Mouse (Mus musculus) thymus, postnatal 0 days (tissue): Measurements from ENCODE around the gene Eef1akmt3. TPM values are rescaled to one million over a fixed set of nuclear protein-coding genes. Genes with fewer than 3 reads are reported as not detected.
A peak's percentile ranks its signal among the peaks of the same experiment; 100 is the strongest.

Experiments
- DNase-seq: peaks from one replicate; pipeline ENCODE4 v3.0.0-alpha.2; 2015; ENCODE audit warnings: low spot score
- polyA plus RNA-seq: library from polyadenylated mRNA; unstranded; fragments of >200 nt; fragmentation: Nextera tagmentation; extraction: Ambion mirVana; gene quantifications from 2 replicates; pipeline ENCODE4 v1.2.1, GENCODE M21; 2015

Eef1akmt3 gene
- polyA plus RNA-seq, 1 experiment from 2014 or later, result not detected

DNA sequence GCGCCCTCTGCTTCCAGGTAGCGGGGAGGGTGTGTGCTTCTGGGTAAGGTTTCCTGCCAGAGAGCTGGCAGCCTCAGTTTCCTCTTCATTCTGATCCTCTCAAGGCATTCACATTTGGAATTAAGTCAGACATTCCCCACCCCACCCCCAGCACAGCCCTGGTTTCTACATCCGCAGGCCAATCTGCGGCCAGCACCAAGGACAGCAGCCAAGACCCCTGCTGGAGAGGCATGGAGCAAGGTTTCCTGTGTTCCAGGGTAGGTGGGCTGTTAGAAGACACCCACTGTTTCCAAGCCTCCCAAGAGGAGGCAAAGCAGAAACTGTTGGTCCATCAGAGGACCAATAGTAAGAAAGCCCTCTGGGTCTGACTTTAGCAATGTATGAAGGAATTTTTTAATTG, 13.3 kb upstream of the Eef1akmt3 start:
- DNase-seq, result no peak

- no peak for DNase-seq
Measured at GRCm38 (mm10) chr10:127050119-127050474, 8.8 kb upstream of the Eef1akmt3 start.

DNA sequence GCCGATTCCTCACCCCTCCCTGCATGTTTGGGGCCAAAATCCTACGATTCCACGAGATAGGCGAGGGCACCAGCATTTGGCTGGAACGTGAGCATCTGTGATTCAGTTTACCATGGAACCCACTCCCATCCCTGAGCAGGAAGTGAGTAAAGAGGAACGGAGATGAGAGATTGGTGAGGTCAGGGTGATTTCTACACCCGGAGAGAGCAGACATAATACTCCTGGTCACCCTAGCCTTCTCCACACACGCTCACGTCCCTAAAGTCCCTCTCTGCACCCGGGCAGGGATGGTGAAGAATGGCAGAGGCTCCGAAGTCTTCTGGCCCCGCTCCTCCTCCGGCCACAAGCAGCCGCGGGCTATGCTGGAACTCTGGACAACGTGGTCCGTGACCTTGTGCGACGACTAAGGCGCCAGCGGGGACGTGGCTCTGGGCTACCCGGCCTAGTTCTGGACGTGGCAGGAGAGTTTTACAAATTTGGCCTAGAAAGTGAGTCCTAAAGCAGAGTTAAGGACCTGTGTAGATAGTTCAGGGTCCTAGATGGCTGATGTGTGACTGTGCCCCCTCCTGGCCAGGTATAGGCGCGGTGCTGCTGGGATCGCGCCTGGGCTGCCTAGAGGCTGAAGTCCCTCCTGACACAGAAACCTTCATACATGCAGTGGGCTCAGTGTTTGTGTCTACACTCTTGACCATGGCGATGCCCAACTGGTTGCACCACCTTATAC, 8.2 kb upstream of the Eef1akmt3 start:
- DNase-seq, result no peak

DNA sequence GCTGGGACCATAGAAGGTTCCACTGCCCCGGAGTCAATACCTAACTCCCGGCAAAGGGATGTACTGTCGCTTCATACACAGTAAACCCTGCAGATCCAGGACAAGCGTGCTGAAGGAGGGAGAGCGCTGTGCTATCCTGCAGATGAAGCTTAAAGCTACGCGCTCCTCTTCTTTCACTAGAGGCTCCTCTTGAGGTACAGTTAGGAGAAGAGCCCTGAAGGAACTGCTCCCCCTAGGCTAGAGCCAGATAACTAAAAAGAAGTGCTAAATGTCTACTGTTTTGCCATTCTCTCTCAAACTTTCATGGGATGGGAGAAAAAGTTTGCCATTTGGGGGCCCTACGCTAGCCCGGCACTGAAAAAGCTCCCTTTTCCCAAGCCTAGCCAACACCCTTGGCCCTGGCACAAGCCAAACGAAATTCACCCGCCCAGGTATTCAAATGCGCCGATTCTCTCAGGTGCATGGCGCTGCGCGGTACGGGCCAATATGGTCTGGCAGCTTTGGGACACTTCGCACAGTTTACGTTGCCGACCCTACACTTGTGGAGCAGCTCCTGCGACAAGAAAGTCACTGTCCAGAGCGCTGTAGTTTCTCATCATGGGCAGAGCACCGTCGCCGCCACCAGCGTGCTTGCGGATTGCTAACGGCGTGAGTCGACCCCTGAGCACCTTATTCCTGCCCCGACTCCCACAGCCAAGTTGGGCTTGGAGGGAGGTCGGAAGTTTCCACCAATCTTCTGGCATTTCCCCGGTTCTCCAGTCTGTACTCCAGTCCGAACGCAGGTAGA, 7.5 kb upstream of the Eef1akmt3 start:
- no peak for DNase-seq

GRCm38 (mm10) chr10:127047954-127048353, 6.6 kb upstream of the Eef1akmt3 start, which contains the start of gene Cyp27b1:
Gene Cyp27b1, plus strand, starts transcription at chr10:127048250.
- DNase-seq, result no peak

- DNase-seq, result no peak
Measured at GRCm38 (mm10) chr10:127043187-127043586, 1.9 kb upstream of the Eef1akmt3 start.

DNA sequence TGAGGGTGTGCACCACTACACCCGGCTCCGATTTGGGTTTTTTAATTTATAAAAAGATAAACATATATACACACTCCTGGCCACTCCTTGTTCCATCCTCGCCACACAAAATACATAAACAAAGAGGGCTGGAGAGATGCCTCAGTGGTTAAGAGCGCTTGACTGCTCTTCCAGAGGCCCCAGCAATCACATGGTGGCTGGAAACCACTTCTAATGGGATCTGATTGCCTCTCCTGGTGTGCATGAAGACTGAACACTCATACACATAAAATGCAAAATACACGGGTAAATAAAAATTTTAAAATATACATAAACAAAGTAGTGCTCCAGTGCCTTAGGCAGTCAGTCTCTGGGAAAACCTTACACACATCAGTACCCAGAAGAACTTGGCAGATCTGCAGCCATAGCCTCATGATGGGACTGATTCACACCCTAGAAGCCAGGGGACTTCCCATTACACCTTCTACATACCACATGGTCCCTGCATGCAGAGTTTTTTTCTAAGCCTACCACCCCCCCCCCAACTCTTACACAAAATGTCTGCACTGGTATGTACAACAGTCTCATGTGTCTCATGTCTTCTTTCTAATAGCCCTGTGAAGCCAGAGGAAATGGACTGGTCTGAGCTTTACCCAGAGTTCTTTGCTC, 1.3 kb upstream of the Eef1akmt3 start:
- no peak for DNase-seq

- DNase-seq, result peak; percentile 86
Measured at GRCm38 (mm10) chr10:127041774-127042338, 543 bp upstream of the Eef1akmt3 start.

- no peak for DNase-seq
Measured at GRCm38 (mm10) chr10:127040569-127041214, 621 bp downstream of the Eef1akmt3 start.

GRCm38 (mm10) chr10:127037641-127038040, 3.7 kb downstream of the Eef1akmt3 start:
- DNase-seq, result no peak

GRCm38 (mm10) chr10:127036273-127036672, 5.0 kb downstream of the Eef1akmt3 start:
- no peak for DNase-seq

DNA sequence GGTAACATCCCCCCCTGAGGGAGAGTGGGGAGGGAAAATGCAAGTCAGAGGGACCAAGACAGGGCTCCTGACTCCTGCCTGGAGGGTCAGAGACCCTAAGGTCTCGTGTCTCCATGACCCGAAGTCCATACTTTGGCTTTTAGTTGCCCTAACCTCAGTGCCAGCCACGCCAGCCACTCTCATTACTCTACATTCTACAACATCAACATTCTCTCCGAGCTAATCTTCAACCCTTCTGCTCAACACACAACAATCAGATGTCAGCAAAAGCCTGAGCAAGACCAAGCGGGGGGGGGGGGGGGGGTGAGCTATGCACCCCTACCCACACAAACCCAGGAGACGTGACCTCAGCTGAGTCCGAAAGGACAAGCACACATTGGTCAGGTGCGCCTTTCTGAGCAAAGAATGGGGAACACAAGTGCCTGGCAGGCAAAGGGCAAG, 8.0 kb downstream of the Eef1akmt3 start:
- no peak for DNase-seq

- DNase-seq, result peak; percentile 90
Measured at GRCm38 (mm10) chr10:127030336-127031296, 10.7 kb downstream of the Eef1akmt3 start, which contains the start of gene Tsfm. Gene Tsfm, minus strand, starts transcription at chr10:127030840.

DNA sequence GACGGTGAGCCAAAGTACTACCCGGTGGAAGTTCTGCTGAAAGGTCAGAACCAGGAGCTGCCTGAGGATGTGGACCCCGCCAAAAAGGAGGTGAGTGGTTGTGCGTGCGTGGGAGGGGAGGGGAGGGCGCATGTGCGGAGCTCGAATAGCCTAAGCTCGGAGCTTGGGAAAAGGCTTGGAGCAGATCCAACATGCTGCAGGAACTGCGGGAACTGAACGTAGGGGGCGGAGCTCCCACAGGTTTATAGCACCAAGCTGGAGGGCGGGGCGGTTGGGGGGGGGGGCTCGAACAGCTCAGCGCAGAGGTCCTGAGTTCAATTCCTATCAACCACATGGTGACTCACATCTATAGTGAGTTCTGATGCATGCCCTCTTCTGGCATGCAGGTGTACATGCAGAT, 22.9 kb downstream of the Eef1akmt3 start:
- no peak for DNase-seq

DNA sequence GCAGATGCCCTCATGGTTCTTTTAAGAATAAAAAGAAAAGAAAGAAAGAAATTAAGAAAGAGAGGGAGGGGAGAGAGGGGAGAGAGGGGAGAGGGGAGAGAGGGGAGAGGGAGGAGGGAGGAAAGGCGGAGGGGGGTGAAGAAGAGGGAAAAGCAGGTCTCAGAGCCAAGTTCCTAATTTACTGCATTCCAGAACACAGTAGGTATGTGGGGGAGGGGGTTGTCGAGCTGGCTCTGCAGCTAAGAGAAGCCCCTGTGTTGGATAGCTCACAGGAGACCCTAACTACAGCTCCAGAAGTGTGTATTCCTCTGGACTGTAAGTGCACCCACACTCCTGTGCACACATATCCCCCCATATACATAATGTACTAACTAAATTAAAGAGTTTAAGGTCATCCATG, 24.2 kb downstream of the Eef1akmt3 start:
- no peak for DNase-seq

DNA sequence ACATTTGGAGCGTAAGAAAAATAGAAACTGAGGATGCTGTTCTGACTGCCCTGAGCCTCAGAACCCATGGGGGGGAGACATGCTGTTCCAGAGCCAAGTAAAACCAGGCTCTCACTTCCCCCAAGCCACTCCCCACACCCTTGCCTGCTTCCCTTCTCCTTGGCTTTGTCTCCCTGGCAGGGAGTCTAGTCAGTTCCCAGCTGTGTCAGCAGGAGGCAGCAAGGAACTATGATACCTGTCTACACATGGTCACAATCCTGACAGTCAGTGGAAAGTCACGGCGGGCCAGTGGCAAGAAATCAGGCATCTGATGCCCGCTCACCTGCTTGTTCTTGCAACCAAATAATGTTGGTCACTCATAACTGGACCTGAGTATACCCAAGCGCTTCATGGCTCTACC, 24.8 kb downstream of the Eef1akmt3 start:
- DNase-seq, result no peak

- DNase-seq, result no peak
Measured at GRCm38 (mm10) chr10:127003806-127004205, 37.5 kb downstream of the Eef1akmt3 start.

DNA sequence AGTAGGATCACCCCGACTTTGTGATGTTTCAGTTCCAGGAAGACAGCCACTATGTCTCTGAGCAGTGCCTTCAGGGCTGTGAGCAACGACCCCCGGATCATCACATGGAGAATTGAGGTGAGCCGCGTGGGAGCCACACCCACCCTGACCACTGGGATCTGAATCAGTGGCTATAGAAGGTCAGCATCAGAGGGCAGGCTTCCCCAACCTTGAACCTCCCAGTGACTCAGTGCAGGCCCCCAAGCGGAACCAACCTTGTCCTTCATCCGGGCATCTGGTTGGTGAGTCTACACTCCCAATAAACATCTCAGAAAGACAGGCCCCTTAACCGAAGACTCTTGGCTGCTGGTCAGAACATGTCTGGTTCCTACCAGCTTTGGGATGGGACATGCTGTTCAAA, 38.0 kb downstream of the Eef1akmt3 start:
- DNase-seq, result no peak

- DNase-seq, result no peak
Measured at GRCm38 (mm10) chr10:127002765-127003164, 38.5 kb downstream of the Eef1akmt3 start.

GRCm38 (mm10) chr10:127002056-127002455, 39.3 kb downstream of the Eef1akmt3 start:
- no peak for DNase-seq
